Mouse (Mus musculus) lung, adult 2 months (tissue): ENCODE results near the gene Zfand2a. TPM values are rescaled to one million over a fixed set of nuclear protein-coding genes. Genes with fewer than 3 reads are reported as not detected.

Experiments used
- DNase-seq: peaks from one replicate; pipeline ENCODE4 v3.0.0; 2022
- H3K4me1 ChIP-seq: fragments of 200-500 bp; 2 replicates; pipeline ENCODE4 v1.6.1; 2011; ENCODE audit warnings: low read length; ENCODE audit not compliant: control insufficient read depth, insufficient read depth
- H3K4me3 ChIP-seq: fragments of 200-500 bp; replicated peaks from 2 replicates; pipeline ENCODE3; 2011; ENCODE audit warnings: low read depth, mild to moderate bottlenecking, control low read depth, low read length; ENCODE audit errors: extremely low read depth
- CTCF ChIP-seq: fragments of 200-500 bp; IDR thresholded peaks from 2 replicates; pipeline ENCODE4 v1.5.1; 2011; ENCODE audit warnings: mild to moderate bottlenecking, low read length, control low read depth; ENCODE audit not compliant: insufficient read depth
- POLR2A ChIP-seq: fragments of 200-500 bp; IDR thresholded peaks from 2 replicates; pipeline ENCODE4 v1.6.1; 2011; ENCODE audit warnings: low read depth, mild to moderate bottlenecking, control low read depth, low read length, borderline replicate concordance; ENCODE audit errors: extremely low read depth
- WGBS: fragments of 180-500 bp; shearing (Covaris S2); methylation state at CpG from one replicate; pipeline ENCODE4 v1.1.7; 2018; 5-methylcytosine and 5-hydroxymethylcytosine counted together
- polyA plus RNA-seq: library from polyadenylated mRNA; depleted of rRNA; stranded (reverse); fragments of >200 nt; gene quantifications from 2 replicates; pipeline ENCODE4 v1.2.3, GENCODE M21; 2012; rRNA removed

Gene Zfand2a
- polyA plus RNA-seq, result 15.1 and 19.6 TPM in 2 replicates

GRCm38 (mm10) chr5:139484185-139484814, at the start of gene Zfand2a:
Gene Zfand2a (minus strand): TSS chr5:139484549.
- peak within 1 kb of the TSS; percentile 95 for H3K4me3 ChIP-seq
- under 1% methylated on average over 42 of the region's 42 CpGs for WGBS
- H3K4me1 ChIP-seq, result peaks cover 3% of the 10 kb centered on the region; the same call in 1 of the 2 replicates
- no peak for TF ChIP-seq CTCF
- peak; percentile 96; the same call in 1 of the 2 replicates for TF ChIP-seq POLR2A
- DNase-seq, result peak; percentile 99

DNA sequence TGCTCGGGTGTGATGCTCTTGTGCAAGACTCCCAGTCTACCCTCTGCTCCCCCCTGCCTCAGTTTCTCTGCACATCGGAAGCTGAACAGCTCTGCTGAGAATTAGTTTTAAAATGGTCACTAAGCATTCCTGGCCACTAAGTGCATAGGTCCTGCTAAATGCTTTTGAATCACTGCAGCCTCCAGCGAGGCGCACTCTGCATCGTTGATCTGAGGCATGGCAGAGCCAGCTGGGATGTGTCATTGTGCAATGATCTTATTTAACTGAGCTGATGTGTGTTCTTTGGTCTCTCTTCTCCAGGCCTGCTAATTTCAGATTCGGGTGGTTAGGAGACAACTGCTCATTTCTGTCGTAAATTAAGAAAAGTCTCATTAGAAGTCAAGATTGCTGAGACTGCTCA, 44.5 kb upstream of the Zfand2a start:
- TF ChIP-seq CTCF (no peak), POLR2A (no peak)
- H3K4me1 ChIP-seq, result no peaks in the 10 kb centered on the region
- H3K4me3 ChIP-seq, result no peak overlapping the region
- no peak for DNase-seq
- 54% methylated on average over 7 of the region's 7 CpGs for WGBS

- TF ChIP-seq CTCF, result no peak
- no peak for TF ChIP-seq POLR2A
- Histone ChIP-seq H3K4me3 (no peak overlapping the region), H3K4me1 (no peaks in the 10 kb centered on the region)
- DNase-seq, result no peak
- WGBS, result 67% methylated on average over 10 of the region's 10 CpGs
Observed at GRCm38 (mm10) chr5:139521987-139522386, 37.6 kb upstream of the Zfand2a start.

GRCm38 (mm10) chr5:139520069-139520834, 35.9 kb upstream of the Zfand2a start:
- H3K4me1 ChIP-seq, result no peaks in the 10 kb centered on the region
- no peak for DNase-seq
- TF ChIP-seq POLR2A, result no peak
- no peak for TF ChIP-seq CTCF
- 42% methylated on average over 14 of the region's 14 CpGs for WGBS
- H3K4me3 ChIP-seq, result no peak overlapping the region

- no peak for DNase-seq
Observed at GRCm38 (mm10) chr5:139516281-139516680, 31.9 kb upstream of the Zfand2a start.

DNA sequence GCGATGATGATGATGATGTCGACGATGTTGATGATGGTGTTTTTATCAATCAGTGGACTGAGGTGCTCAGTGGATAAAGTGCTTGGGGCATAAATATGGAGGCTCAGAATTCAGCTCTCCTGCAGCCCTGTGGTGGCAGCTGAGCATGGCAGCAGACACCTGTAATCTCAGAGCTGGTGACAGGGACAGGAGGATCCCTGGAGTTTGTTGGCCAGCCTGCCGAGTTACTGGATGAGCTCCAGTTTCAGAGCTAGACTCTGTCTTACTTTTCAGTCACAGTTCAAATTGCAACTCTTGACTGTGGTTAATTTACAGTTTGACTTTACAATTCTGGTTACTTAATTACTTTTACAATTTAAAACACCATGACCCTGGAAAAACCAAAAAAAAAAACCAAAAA, 27.9 kb upstream of the Zfand2a start:
- Histone ChIP-seq H3K4me3 (no peak overlapping the region), H3K4me1 (no peaks in the 10 kb centered on the region)
- TF ChIP-seq CTCF (no peak), POLR2A (no peak)
- DNase-seq, result no peak
- WGBS, result 86% methylated on average over 4 of the region's 4 CpGs

More at GRCm38 (mm10) chr5:139516281-139516680, 31.9 kb upstream of the Zfand2a start:
- 17% methylated on average over 11 of the region's 11 CpGs for WGBS
- Histone ChIP-seq H3K4me1 (no peaks in the 10 kb centered on the region), H3K4me3 (no peak overlapping the region)
- no peak for TF ChIP-seq CTCF
- TF ChIP-seq POLR2A, result no peak

DNA sequence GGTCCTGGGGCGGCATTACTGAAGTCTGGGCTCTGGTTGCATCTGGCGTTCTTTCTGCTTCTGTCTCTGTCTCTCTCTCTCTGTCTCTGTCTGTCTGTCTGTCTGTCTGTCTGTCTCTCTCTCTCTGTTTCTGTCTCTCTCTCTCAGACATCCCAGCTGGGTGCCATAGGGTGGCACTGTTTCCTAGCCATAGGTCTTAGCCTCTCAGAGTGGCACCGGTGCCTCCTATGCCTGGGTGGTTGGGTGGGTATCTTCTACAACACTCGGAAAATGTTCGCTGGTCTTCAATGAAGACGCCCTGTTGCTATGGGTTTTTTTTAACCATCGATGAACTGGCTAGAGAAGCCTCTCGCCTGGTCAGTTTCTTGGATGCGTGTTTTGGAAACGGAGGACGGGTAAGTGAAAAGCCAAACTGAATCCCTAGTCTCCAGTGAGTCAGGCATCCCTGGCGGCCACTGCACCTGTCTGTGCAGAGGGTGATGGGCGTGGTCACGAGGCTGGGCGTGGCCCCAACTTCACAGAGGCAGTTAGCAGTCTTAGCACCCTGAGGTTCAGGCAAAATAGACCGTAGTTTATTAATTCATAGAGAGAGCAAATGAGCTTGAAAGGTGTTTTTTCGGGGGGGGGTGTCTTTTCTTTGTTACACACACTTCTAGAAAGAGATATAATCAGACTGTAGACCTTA, 26.5 kb upstream of the Zfand2a start:
- WGBS, result 14% methylated on average over 17 of the region's 17 CpGs
- DNase-seq, result peak; percentile 6
- Histone ChIP-seq H3K4me3 (no peak overlapping the region), H3K4me1 (no peaks in the 10 kb centered on the region)
- TF ChIP-seq CTCF, result no peak
- TF ChIP-seq POLR2A, result no peak

- 15% methylated on average over 5 of the region's 5 CpGs for WGBS
Observed at GRCm38 (mm10) chr5:139506207-139506606, 21.9 kb upstream of the Zfand2a start.

GRCm38 (mm10) chr5:139505073-139505606, 20.8 kb upstream of the Zfand2a start:
- 4% methylated on average over 14 of the region's 14 CpGs for WGBS
- H3K4me3 ChIP-seq, result no peak overlapping the region
- TF ChIP-seq POLR2A (no peak), CTCF (peak; percentile 94)
- no peaks in the 10 kb centered on the region for H3K4me1 ChIP-seq
- peak; percentile 79 for DNase-seq

More at GRCm38 (mm10) chr5:139506207-139506606, 21.9 kb upstream of the Zfand2a start:
- no peaks in the 10 kb centered on the region for H3K4me1 ChIP-seq
- DNase-seq, result no peak
- no peak overlapping the region for H3K4me3 ChIP-seq
- no peak for TF ChIP-seq CTCF
